In the genomic region with DNA sequence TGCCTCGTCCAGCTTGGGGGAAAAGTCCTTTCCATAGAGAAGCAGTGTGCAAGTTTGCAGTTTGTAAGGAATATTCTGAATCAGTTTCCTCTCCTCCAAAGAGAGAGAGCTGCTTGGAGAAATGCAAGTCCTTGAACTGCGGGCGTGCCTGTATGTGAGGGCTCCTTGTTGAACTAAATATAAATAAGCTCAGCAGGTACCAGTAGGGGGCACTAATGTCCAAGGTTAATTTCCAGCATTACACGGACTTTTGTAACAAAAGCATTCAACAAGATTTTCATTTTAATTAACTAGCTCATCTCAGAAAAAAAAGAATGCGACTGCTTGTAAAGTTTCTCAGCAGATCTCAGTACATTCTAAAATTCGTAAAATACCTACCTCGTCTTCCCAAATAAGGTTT, we compare ENCODE assay signal across 9 mouse cellular contexts. TPM values are rescaled to one million over a fixed set of nuclear protein-coding genes. Genes with fewer than 3 reads are reported as not detected.
DNase-seq lines count a peak whose midpoint lies in the region; ATAC-seq lines count a peak whose summit lies in the region.
"Had no signal": no experiment of that assay in that cellular context is flagged by ENCODE, and none has a peak within 500 bp of the region (broad histone marks: within the 10 kb centered on the region; RNA-seq: fewer than 3 reads in every experiment).

No protein-coding gene starts in this region.

- no peak overlapping the region for H3K4me2 ChIP-seq in forebrain, embryonic 12.5 days
- H3K4me2 ChIP-seq: hindbrain, embryonic 15.5 days had no signal

- no peak overlapping the region for H3K4me3 ChIP-seq in forebrain, embryonic 10.5 days
- H3K4me3 ChIP-seq in forebrain, embryonic 12.5 days (replicated peaks), result no peak overlapping the region
- H3K4me3 ChIP-seq: hindbrain, embryonic 15.5 days had no signal

- DNase-seq in forebrain, embryonic 10.5 days (ENCODE audit: extremely low spot score, low spot score), result peak; percentile 34
- peak; percentile 73 for DNase-seq in testis, postnatal 10 days (ENCODE audit: low spot score)
- no peak for DNase-seq in testis, postnatal 14 days (ENCODE audit: low spot score)
- peak; percentile 82 to 83 for DNase-seq in cerebellum, postnatal 14 days
- DNase-seq in heart, postnatal 10 days, result peak; percentile 77 to 87
- peak; percentile 58 for DNase-seq in left cerebral cortex, postnatal 4 days
- DNase-seq in right cerebral cortex, postnatal 4 days, result peak; percentile 51

- H3K4me1 ChIP-seq in forebrain, embryonic 10.5 days, result no peaks in the 10 kb centered on the region
- no peaks in the 10 kb centered on the region for H3K4me1 ChIP-seq in forebrain, embryonic 12.5 days
- H3K4me1 ChIP-seq: hindbrain, embryonic 15.5 days had no signal

- no peaks in the 10 kb centered on the region for H3K27me3 ChIP-seq in forebrain, embryonic 10.5 days (ENCODE audit: poor library complexity, severe bottlenecking)
- H3K27me3 ChIP-seq in forebrain, embryonic 12.5 days, result no peaks in the 10 kb centered on the region
- H3K27me3 ChIP-seq: hindbrain, embryonic 15.5 days had no signal

- H3K9me3 ChIP-seq in forebrain, embryonic 10.5 days, result no peaks in the 10 kb centered on the region
- H3K9me3 ChIP-seq in forebrain, embryonic 12.5 days, result no peaks in the 10 kb centered on the region
- H3K9me3 ChIP-seq: hindbrain, embryonic 15.5 days had no signal

- peaks cover 100% of the 10 kb centered on the region for H3K36me3 ChIP-seq in forebrain, embryonic 10.5 days (replicated peaks)
- H3K36me3 ChIP-seq in forebrain, embryonic 12.5 days (replicated peaks), result peaks cover 60% of the 10 kb centered on the region

- no peak for ATAC-seq in forebrain, embryonic 12.5 days (ENCODE audit: low FRiP score)

- 76% methylated on average over 7 of the region's 7 CpGs for WGBS in forebrain, embryonic 10.5 days
- WGBS in forebrain, embryonic 12.5 days, result 70% methylated on average over 7 of the region's 7 CpGs

- intact Hi-C loops in heart, postnatal 10 days (cut with DNase I), result loop anchor here (1.0 kb wide), 1 partner anchor 132 kb away; no protein-coding TSS in a partner anchor
- intact Hi-C loops in left cerebral cortex, postnatal 4 days (cut with DNase I), result loop anchor here (5.0 kb wide), 1 partner anchor 134 kb away; no protein-coding TSS in a partner anchor

- no peak overlapping the region for H3K27ac ChIP-seq in forebrain, embryonic 10.5 days
- no peak overlapping the region for H3K27ac ChIP-seq in forebrain, embryonic 12.5 days
- H3K27ac ChIP-seq: hindbrain, embryonic 15.5 days had no signal

- H3K9ac ChIP-seq in forebrain, embryonic 12.5 days, result no peak overlapping the region
- H3K9ac ChIP-seq: hindbrain, embryonic 15.5 days had no signal

RNA-seq across cellular contexts. Expression of gene Hnrnpll, which starts 13.9 kb away (rescaled TPM):
- 81.2 and 86.2 TPM in 2 replicates for polyA plus RNA-seq in forebrain, embryonic 10.5 days (2016; fragmentation: Nextera tagmentation; extraction: Ambion mirVana)
- polyA plus RNA-seq in forebrain, embryonic 12.5 days (2016; fragmentation: Nextera tagmentation; extraction: Ambion mirVana), result 126 and 130 TPM in 2 replicates
- total RNA-seq in heart, postnatal 10 days (2021), result 10 to 100 TPM; 36.3 to 37.8 TPM
- total RNA-seq in left cerebral cortex, postnatal 4 days (2021), result 10 to 100 TPM; 86.5 to 92.9 TPM
